Mouse (Mus musculus) liver, embryonic 13.5 days (tissue): ENCODE measurements at regions not wholly inside any gene's neighbourhood (a gene's known extent, or its start where the extent isn't known, plus 50 kb on each side); places are given as distances from the start of the nearest gene placed in this dataset.

Experiments
- ATAC-seq: fragments of 200-750 bp; cut with Nextera tagmentation; 2 replicates; pipeline ENCODE4 v1.8.0; 2017; ENCODE audit warnings: low read depth, mild to moderate bottlenecking, moderate number of reproducible peaks, moderate library complexity
- DNase-seq: peaks from one replicate; pipeline ENCODE4 v3.0.0; 2022
- H3K27ac ChIP-seq: fragments of 300-500 bp; sonication (generic); 2 replicates; pipeline ENCODE4 v1.5.1; 2015; ENCODE audit warnings: moderate library complexity, mild to moderate bottlenecking, inconsistent platforms
- H3K27me3 ChIP-seq: fragments of 300-500 bp; sonication (generic); 2 replicates; pipeline ENCODE4 v1.6.1; 2015; ENCODE audit warnings: mild to moderate bottlenecking, inconsistent platforms
- H3K36me3 ChIP-seq: fragments of 300-500 bp; sonication (generic); 2 replicates; pipeline ENCODE4 v1.6.1; 2015; ENCODE audit warnings: mild to moderate bottlenecking, inconsistent platforms
- H3K4me1 ChIP-seq: fragments of 300-500 bp; sonication (generic); replicated peaks from 2 replicates; pipeline ENCODE4 v1.6.1; 2015; ENCODE audit warnings: inconsistent platforms
- H3K4me2 ChIP-seq: fragments of 300-500 bp; sonication (generic); 2 replicates; pipeline ENCODE4 v1.6.1; 2015; ENCODE audit warnings: inconsistent platforms, mild to moderate bottlenecking, moderate library complexity
- H3K4me3 ChIP-seq: fragments of 300-500 bp; sonication (generic); replicated peaks from 2 replicates; pipeline ENCODE4 v1.5.1; 2015; ENCODE audit warnings: mild to moderate bottlenecking, inconsistent platforms
- H3K9ac ChIP-seq: fragments of 300-500 bp; sonication (generic); 2 replicates; pipeline ENCODE4 v1.6.1; 2015; ENCODE audit warnings: mild to moderate bottlenecking, inconsistent platforms
- H3K9me3 ChIP-seq: fragments of 300-500 bp; sonication (generic); replicated peaks from 2 replicates; pipeline ENCODE4 v1.6.1; 2016; ENCODE audit warnings: inconsistent platforms
- WGBS: fragments of 180-500 bp; shearing (Covaris S2); methylation state at CpG from one replicate; pipeline ENCODE4 v1.1.7; 2015; ENCODE audit not compliant: insufficient replicate concordance; 5-methylcytosine and 5-hydroxymethylcytosine counted together

- WGBS: 47% methylated on average over 2 of the region's 2 CpGs
- H3K27me3 ChIP-seq: no peaks in the 10 kb centered on the region
- H3K9ac ChIP-seq: no peak overlapping the region
- ATAC-seq (no peak), DNase-seq (no peak)
- H3K4me3 ChIP-seq: no peak overlapping the region
- H3K4me2 ChIP-seq: no peak overlapping the region
- H3K9me3 ChIP-seq: no peaks in the 10 kb centered on the region
- H3K36me3 ChIP-seq: no peaks in the 10 kb centered on the region
- no peak overlapping the region for H3K27ac ChIP-seq
- no peaks in the 10 kb centered on the region for H3K4me1 ChIP-seq
Measured at GRCm38 (mm10) chrX:135075903-135076302, 66.9 kb upstream of the Zmat1 start.

- Histone ChIP-seq H3K9me3 (no peaks in the 10 kb centered on the region), H3K36me3 (no peaks in the 10 kb centered on the region), H3K27me3 (no peaks in the 10 kb centered on the region), H3K27ac (no peak overlapping the region), H3K4me1 (no peaks in the 10 kb centered on the region), H3K9ac (no peak overlapping the region), H3K4me2 (no peak overlapping the region), H3K4me3 (no peak overlapping the region)
- DNase-seq: no peak
- WGBS: 23% methylated on average over 1 of the region's 1 CpGs
- no peak for ATAC-seq
Measured at GRCm38 (mm10) chrX:135069448-135069847, 60.4 kb upstream of the Zmat1 start.

- Histone ChIP-seq H3K4me1 (no peaks in the 10 kb centered on the region), H3K27ac (no peak overlapping the region), H3K9me3 (no peaks in the 10 kb centered on the region), H3K9ac (no peak overlapping the region), H3K27me3 (no peaks in the 10 kb centered on the region; the same call in 1 of the 2 replicates), H3K4me3 (no peak overlapping the region), H3K36me3 (no peaks in the 10 kb centered on the region), H3K4me2 (no peak overlapping the region)
- no peak for ATAC-seq
- WGBS: 67% methylated on average over 3 of the region's 3 CpGs
- DNase-seq: no peak
Measured at GRCm38 (mm10) chrX:135060184-135060583, 51.2 kb upstream of the Zmat1 start.

GRCm38 (mm10) chrX:135058949-135059348, 49.9 kb upstream of the Zmat1 start:
- no peaks in the 10 kb centered on the region for H3K4me1 ChIP-seq
- no peak overlapping the region for H3K4me2 ChIP-seq
- H3K36me3 ChIP-seq: no peaks in the 10 kb centered on the region
- no peak overlapping the region for H3K9ac ChIP-seq
- no peak for DNase-seq
- WGBS: 33% methylated on average over 3 of the region's 3 CpGs
- H3K27ac ChIP-seq: no peak overlapping the region
- no peak for ATAC-seq
- H3K4me3 ChIP-seq: no peak overlapping the region
- H3K27me3 ChIP-seq: peaks cover 2% of the 10 kb centered on the region; the same call in 1 of the 2 replicates
- H3K9me3 ChIP-seq: no peaks in the 10 kb centered on the region
